Mouse (Mus musculus) monocyte, adult 2 months (primary cell): Measurements from ENCODE around the gene Aldh3b1.

Experiments used
- DNase-seq, 2 experiments: peaks; one replicate each; pipeline ENCODE4 v3.0.0; 2022; ENCODE audit warnings: low spot score in 2 of 2, low read depth in 1 of 2

The Aldh3b1 gene

DNA sequence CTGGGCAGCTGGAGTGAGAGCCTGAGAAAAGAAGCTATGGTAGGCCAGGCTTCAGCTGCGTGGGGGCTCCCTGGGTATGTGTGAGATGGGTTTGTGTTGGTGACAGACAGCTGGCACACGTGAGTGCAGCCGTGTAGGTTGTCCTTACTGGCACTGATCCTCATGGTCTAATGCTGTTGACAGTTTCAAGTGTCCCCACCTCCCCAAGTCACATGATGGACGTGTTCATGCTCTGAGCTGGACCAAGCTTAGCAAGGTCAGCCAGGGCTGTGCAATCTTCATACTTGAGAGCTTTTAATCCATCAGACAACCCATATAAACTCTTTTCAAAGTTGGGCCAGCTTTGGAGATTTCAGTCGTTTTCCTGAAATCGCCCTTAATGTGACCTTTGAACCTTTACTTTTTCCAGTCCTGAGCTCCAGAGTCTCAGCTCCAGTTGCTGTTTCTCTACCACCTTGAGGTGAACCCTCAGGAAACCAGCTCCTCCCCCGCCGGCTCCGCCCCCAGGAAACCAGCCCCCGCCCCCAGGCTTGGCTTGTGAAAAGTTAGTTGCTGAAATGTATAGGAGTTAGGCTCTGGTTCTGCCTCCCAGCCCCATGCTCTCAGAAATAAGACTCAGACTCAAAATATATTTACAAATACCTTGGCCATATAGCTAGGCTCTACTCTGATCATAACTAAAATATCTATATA lies 16.4 kb upstream of the Aldh3b1 start:
- DNase-seq, result no peak

DNA sequence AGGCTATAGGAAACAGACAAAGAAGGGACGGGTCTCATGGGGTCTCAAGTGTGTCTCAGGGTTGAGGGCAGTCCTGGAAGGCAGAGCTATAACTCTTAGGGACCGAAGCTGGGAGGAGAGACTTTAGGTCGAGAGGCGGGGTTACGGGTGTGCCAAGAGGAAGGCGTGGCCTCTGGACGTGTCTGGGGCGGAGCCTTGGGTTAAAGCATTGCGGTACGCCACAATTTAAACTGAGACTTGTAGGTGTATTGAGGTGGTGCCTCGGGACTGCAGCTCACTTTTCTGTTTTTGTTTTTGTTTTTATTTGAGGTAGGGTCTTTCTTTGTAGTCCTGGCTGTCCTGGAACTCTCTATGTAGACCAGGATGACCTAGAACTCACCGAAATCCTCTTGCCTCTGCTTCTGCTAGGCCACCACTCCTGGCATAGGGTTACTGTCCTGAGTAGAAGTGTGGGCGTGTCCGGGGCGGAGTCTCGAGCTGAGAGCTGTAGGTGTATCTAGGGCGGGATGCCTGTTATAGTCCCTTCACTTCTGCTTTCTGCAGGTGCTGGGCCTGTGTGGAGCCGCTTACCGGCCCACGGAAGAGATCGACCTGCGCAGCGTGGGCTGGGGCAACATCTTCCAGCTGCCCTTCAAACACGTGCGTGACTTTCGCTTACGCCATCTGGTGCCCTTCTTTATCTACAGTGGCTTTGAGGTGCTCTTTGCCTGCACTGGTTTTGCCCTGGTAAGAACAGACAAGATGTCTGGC lies 13.6 kb upstream of the Aldh3b1 start:
- no peak for DNase-seq

DNA sequence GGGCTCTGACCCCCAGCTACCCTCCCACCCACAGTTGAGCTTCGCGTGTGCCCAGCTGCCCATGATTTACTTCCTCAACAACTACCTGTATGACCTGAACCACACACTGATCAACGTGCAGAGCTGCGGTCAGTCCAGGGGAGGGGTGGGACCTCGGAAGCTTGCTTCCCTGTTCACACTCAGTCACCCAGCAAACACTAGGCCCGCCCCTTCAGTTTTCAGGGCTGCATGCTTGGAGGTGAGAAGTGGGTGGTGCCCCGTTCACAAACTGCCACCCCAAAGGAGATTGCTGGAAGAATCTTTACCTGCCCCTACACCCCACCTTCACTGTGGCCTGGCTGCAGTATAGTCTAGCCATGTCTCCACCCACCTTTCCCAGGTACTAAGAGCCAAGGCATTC lies 12.7 kb upstream of the Aldh3b1 start:
- no peak for DNase-seq

DNA sequence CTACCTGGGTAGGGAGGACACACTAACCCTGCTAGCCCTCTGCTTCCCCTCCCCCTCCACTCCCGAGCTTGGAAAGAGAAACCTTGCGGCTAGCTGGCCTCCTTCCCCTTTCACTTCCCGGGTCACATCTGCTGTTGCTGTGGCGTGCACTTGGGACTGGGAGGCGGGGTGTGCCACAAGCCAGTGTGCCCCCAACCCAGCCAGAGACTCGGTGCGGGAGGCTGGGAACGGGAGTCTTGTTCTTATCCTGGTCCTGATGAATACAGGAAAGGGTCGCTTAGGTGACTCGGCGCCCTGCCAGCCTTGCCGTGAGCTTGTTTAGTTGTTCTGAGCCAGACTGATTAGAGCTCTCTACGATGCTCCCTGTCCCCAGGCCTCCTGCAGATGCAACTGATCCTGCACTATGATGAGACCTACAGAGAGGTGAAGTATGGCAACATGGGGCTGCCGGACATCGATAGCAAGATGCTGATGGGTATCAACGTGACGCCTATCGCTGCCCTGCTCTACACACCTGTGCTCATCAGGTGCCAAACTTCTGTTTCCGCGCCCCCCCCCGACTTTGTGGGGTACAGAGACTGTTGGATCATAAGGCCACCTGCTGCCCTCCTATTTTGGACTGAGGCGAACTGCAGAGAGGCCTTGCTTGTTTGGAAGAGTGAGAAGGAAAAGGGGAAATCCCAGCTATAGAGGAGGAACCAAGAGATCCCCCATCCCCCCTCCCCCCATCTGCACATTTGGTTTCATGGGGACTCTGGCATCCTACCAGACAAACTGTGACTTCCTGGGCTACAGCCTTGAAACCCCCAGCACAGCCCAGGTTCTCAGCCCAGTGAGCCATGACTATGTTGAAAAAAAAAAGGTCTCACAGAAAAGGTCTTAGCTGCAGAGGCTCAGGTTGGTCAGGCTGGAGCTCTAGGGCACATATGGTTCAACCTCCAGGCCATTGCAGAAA lies 6.6 kb upstream of the Aldh3b1 start:
- peak; percentile 63 to 71 for DNase-seq

DNA sequence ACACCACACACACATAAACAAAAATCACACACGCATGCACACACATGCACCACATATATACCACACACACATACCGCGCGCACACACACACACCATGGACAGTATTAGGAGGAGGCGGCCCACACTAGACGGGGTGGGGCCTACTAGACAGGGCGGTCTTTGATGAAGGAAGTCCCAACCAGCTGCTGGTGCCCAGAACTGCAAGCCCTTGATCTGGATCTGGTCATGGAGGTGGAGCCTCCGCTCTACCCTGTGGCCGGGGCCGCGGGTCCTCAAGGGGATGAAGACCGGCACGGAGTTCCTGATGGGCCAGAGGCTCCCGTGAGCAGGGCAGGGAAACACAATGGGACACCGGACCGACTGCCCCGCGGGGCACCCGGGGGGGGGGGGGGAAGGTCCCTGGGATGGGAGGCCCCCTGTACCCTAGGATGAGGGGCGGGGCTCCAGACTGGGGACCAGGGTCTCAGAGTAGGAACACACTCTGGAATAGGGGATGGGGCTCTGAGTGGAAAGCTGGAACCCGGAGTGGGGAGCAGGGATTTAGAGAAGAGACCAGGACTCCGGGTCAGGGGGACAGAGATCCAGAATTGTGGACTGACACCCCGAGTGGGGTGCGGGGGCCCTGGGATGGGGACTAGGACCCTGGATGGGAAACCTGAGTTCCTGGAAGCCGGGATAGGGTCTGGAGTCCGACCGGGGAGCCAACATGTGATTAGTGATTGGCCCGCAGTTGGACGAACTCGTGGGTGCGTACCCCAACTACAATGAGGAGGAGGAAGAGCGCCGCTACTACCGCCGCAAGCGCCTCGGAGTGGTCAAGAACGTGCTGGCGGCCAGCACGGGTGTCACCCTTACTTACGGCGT lies 5.7 kb upstream of the Aldh3b1 start, which contains the start of gene Unc93b1:
Gene Unc93b1, plus strand, starts transcription at position 155 of the 864 bp plus-strand sequence.
- DNase-seq, result peak; percentile 64 to 67

DNA sequence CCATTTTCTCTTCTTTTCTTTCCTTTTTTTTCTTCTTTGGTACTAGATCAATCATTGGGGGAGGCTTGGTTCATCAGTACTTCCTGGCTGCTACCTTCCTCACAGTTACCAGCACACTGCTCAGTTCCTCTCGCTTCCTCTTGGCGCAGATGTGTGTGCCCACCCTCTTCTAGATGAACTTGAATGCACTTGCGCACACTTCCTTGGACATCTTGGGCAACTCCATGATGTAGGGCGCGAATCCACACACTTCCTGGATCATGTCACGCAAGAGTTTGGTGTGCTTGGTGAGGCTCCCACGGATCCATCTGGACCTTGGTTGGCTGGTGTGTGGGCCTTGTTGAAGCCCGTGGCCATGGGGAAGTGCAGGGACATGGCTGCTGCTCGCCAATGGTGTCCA lies 2.1 kb upstream of the Aldh3b1 start:
- DNase-seq, result peak; percentile 69 to 75

DNA sequence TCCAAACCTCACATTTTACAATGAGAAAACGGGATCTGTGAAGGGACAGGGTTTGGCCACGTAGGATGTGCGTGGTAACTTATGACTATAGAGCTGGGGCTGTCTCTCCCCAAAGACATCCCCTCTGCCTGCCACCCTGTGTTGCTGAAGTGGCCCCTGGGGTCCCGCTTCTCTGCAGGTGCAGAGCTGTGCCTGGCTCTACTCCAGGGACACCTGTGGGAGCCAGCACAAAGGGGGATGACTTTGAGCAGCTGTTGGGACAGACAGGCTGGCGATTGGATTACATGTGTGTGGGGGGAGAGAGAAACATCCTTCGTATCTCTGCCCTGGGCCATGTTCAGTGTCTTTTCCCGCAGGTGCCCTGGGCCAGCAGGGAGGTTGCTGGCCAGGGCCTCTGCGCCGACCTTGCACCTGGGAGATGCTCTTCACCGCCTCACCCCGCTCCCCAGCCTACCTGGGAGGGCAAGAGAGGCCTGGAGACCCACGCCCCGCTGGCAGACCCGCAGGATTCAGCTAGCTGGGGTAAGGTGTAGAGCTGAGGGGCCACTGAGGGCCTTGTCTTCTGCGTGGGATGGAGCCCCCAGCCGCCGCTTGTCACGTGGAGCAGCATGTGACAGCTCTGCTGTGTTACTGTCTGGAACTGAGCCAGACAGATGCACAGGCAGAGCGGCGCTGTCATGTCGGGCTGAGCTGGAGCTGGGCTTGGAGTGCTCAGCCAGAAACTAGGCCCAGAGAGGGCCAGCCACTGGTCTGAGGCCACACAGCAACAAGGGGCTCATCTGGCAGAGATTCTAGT lies 852 bp upstream of the Aldh3b1 start:
- no peak for DNase-seq

DNA sequence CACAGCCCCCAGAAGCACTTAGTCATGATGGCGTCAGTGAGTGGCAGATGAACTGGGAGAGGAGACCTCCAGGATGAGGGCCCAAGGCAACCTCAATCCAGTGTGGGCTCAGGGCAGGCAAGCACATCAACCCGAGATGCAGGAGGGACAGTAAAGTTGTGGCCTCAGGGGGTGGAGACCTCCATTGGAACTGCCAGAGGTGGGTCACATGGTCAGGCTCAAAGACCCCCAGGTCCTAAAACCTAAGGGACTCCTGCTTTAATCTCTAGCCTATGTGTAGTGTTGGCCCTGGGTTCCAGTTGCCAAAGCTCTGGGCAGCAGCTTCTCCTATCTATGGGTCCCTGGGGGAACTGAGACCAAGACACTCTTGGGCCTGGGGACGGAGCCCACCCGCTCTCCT lies 829 bp downstream of the Aldh3b1 start:
- no peak for DNase-seq

DNA sequence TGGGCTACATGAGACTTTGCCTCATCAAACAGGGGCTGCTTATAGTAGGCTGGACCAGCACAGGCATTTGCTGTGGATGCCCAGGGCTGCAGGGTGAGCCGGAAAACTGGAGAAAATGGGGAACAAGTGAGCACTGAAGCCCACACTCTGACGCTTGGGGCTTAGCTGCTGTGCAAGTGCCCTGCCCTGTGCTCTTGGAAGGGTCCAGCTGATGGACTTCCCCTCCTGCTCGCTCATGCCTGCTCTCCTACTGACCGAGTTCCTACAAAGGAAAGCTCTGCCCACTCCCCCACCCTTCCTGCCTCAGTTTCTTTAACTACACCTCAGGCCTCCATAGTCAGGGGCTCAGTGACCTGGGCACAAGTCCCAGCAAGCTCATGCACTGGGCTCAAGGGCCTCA lies 1.6 kb downstream of the Aldh3b1 start:
- DNase-seq, result no peak

DNA sequence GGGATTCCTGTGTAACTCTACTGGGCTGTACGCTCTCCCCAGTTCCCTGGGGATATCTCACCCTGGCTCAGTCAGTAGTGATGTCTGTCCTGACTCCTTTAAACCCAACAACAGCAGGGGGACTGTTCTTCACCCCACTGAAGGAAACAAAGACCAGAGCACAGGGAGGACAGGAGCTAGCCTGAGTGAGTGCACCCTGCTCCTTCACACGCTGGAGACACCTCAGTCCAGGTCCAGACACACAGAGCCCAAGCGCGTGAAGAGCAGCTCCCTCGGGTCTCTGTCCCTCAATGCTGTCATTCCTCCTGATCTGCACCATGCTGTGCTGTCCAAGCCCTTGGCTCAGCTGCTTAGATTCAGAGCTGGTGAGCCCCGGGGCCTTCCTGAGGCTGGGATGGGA lies 2.9 kb downstream of the Aldh3b1 start:
- DNase-seq, result no peak

DNA sequence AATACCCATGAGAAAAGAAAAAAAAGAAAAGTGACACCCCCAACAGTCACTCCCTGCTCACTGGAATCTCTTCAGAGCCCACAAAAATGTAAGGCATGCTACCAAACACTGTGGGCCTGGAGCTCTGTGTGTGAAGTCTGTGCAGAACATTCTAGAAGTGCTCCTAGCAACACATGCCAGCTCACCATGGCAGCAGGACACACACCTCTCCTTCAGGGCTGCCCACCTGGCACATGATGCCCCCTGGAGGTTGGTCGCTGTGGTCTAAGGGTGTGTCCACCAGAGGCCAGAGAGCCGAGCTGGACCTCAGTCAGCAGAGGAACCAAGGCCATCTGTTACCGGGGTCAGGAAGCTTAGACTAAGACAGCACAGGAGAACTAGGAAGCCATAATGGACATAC lies 3.3 kb downstream of the Aldh3b1 start:
- no peak for DNase-seq

DNA sequence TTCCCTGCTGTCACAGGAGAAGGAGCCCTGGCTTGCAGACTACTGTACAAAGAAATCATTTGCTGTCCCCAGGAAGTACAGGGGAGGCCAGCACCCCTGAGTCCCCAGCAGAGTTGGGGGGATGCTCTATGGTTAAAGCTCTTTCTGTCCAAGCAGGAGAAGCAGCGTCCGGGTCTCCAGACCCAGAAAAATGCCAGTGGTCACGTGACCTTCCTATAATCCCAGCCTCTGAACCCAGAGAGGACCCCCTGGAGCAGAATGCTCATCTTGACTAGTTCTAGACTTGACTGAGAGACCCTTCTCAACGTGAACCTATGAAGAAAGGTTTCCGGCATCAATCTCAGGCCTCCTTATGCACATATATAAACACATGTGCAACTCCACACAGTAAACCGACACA lies 3.7 kb downstream of the Aldh3b1 start:
- DNase-seq, result no peak

DNA sequence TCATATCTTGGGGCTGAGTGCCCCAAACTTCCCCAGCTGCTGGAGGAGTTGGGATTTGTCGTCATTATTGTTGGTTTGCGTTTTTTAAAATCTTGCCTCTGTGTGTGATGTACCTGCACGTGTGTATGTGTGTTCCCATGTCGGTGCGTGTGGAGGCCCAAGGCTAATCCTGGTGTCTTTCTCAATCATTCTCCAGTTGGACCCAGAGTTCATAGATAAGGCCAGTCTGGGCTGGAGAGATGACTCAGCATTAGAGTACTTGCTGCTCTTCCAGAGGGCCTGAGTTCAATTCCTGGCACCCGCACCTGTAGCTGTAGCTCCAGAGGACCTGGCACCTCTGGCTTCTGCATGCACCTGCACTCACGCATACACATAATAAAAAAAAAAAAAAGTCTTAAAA lies 4.7 kb downstream of the Aldh3b1 start:
- DNase-seq, result no peak

DNA sequence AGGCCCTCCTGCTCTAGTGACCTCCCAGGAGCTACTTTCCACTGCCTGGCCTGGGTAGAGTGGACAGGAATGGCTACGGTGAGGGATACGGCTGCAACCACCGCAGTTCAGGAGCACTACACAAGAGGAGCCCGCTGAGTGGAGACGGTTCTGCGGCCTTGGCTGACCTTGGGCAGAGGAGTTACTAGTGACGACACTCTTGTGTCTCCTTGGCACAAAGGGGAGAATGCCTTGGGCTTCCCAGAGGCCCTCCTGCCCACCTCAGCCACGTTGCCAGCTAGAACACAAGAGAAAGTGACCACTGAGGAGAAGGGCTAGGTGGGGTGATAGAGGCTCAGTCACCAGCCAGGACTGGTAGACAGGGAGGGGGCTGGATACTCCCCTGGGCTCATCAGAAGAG lies 5.4 kb downstream of the Aldh3b1 start:
- no peak for DNase-seq

DNA sequence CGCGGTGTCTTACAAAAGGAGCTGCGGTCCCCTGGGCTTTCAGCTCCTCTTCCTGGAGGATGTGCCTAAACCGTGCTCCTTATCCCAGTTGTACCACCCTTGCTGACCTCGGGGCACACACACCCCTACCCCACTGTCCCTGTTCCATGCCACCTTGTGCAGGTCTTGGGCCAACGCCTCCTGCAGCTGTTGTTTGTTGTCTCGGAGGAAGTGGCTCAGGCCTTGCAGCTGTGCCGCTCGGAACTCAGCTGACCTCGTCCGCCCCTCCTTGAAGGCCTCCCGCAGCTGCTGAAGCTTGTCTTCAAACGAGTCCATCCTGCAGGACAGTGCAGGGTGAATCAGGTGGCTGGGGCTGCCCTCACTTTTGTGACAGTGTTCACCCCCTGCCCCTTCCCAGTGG lies 6.0 kb downstream of the Aldh3b1 start:
- DNase-seq, result no peak

DNA sequence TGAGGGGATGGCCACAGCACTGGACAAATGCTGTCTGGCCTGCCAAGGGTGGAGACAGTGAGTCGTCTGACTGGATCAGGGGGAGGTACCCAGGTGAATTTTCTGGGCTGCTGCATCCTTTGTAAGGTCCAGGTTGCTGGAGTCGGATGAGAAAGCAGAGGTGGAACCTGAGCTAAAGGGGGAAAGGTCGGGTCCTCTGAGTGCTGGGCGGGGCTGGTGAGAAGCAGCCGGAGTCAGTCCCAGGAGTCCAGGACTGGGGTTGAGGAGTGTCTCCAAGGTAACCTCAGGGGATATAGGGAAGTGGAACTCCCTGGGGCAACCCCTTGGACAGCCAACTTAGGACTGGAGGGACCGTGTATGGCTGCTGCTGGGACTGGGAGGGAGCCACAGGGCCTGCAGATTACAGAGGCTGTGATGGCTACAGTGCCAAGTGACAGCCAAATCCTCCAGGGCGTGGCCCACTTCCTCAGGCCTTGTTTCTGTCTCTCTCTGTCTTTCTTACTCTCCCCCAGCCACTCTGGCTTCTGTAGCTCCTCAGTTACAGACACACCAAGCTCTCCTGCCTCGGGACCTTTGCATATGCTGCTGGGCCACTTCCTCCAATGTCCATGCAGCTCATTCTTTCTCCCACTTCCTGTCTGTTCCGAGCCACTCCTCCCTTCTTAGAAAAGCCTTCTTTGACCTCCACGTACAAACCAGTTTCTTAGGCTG lies 6.8 kb downstream of the Aldh3b1 start:
- DNase-seq, result no peak

DNA sequence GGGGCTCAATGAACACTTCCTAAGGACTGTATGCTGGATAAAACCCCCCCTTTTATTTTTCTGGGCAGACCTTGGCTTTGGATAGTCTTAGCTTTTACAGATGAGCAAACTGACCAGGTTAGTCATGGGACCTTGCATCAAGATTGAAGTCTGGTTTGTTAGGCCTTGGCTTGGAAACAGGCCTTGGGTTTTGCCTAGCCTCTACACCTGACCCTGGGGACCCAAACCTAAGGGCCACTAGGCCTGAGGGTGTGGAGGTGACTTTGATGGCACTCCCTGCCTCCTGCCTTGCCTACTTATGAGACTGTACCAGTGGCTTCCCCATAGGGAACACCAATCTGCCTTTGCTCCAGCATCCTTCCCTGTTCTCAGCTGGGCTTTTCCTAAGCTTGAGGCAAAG lies 9.7 kb downstream of the Aldh3b1 start:
- DNase-seq, result no peak

DNA sequence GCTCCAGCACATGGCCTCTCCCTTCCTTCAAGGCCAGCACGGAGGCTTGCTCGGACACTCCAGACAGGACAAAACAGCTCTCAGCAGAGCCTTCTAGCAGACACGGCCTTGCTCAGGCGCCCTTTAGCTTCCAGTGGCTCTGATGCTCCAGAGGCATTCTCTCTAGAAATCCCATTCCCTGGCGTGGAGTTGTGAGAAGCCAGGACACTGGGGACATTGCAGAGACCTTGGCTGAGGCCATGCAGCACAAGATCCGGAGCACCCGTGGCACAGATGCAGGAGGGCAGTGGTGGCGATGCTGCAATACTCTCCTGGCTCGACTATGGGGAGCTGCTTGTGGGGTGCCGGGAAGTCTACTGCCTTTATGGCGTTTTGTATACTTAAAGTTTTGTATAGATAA lies 12.9 kb downstream of the Aldh3b1 start:
- no peak for DNase-seq

DNA sequence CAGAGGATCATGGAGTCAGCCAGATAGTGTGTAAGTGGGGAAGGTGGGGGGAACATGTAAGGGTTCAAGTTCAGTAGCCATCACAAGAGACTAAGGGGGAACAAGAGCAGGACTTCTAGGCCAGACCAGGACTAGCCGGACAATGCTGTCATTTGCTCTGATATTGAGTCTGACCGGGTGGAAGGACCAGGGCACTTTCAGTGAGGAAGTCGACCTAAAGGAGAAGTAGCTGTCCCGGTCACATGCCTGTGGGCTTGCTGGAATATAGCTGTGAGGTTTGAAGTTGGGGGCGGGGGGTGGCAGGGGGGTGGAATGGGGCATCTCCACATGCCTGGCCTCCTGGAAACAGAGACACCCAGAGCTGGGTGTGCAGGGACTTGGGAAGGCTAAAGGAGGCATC lies 15.1 kb downstream of the Aldh3b1 start:
- DNase-seq, result peak in 1 of 2 experiments; percentile 45
